Mouse (Mus musculus) embryonic facial prominence, embryonic 12.5 days (tissue): ENCODE measurements at regions not wholly inside any gene's neighbourhood (a gene's known extent, or its start where the extent isn't known, plus 50 kb on each side); places are given as distances from the start of the nearest gene placed in this dataset.

Source experiments
- ATAC-seq: fragments of 200-750 bp; cut with Nextera tagmentation; 2 replicates; pipeline ENCODE4 v1.8.0; 2017; ENCODE audit not compliant: insufficient number of reproducible peaks, insufficient read depth, low FRiP score, low TSS enrichment
- H3K27ac ChIP-seq: fragments of 300-500 bp; sonication (generic); 2 replicates; pipeline ENCODE4 v1.5.1; 2016; ENCODE audit warnings: mild to moderate bottlenecking
- H3K27me3 ChIP-seq: fragments of 300-500 bp; sonication (generic); 2 replicates; pipeline ENCODE4 v1.6.1; 2016; ENCODE audit warnings: mild to moderate bottlenecking, moderate library complexity
- H3K36me3 ChIP-seq: fragments of 300-500 bp; sonication (generic); 2 replicates; pipeline ENCODE4 v1.6.1; 2016; ENCODE audit warnings: mild to moderate bottlenecking
- H3K4me1 ChIP-seq: fragments of 300-500 bp; sonication (generic); 2 replicates; pipeline ENCODE4 v1.6.1; 2016
- H3K4me2 ChIP-seq: fragments of 300-500 bp; sonication (generic); replicated peaks from 2 replicates; pipeline ENCODE4 v1.6.1; 2016; ENCODE audit warnings: mild to moderate bottlenecking, moderate library complexity
- H3K4me3 ChIP-seq: fragments of 300-500 bp; sonication (generic); 2 replicates; pipeline ENCODE4 v1.5.1; 2016; ENCODE audit warnings: mild to moderate bottlenecking
- H3K9ac ChIP-seq: fragments of 300-500 bp; sonication (generic); 2 replicates; pipeline ENCODE4 v1.6.1; 2016; ENCODE audit warnings: mild to moderate bottlenecking, moderate library complexity
- H3K9me3 ChIP-seq: fragments of 300-500 bp; sonication (generic); 2 replicates; pipeline ENCODE4 v1.6.1; 2016; ENCODE audit warnings: mild to moderate bottlenecking, moderate library complexity
- WGBS: fragments of 180-500 bp; shearing (Covaris S2); methylation state at CpG from one replicate; pipeline ENCODE4 v1.1.7; 2016; 5-methylcytosine and 5-hydroxymethylcytosine counted together

GRCm38 (mm10) chr7:68833977-68834791, 85.1 kb upstream of the Arrdc4 start:
- WGBS = 44% methylated on average over 10 of the region's 10 CpGs
- Histone ChIP-seq H3K4me1 (peaks cover 6% of the 10 kb centered on the region), H3K9ac (no peak overlapping the region), H3K4me2 (no peak overlapping the region), H3K27ac (no peak overlapping the region), H3K27me3 (0 out of 2 replicates have a peak, but pooled peaks cover 5% of the 10 kb centered on the region), H3K4me3 (no peak overlapping the region), H3K36me3 (no peaks in the 10 kb centered on the region), H3K9me3 (no peaks in the 10 kb centered on the region)
- ATAC-seq = no peak

- Histone ChIP-seq H3K4me2 (no peak overlapping the region), H3K4me3 (no peak overlapping the region), H3K36me3 (no peaks in the 10 kb centered on the region), H3K9me3 (no peaks in the 10 kb centered on the region), H3K27me3 (0 out of 2 replicates have a peak, but pooled peaks cover 5% of the 10 kb centered on the region), H3K27ac (no peak overlapping the region), H3K9ac (no peak overlapping the region), H3K4me1 (peaks cover 6% of the 10 kb centered on the region)
- 89% methylated on average over 7 of the region's 7 CpGs for WGBS
- ATAC-seq = no peak
These were observed 84.5 kb upstream of the Arrdc4 start for GRCm38 (mm10) chr7:68833517-68833916.

- Histone ChIP-seq H3K27ac (no peak overlapping the region), H3K4me1 (no peaks in the 10 kb centered on the region; the same call in 1 of the 2 replicates), H3K9me3 (no peaks in the 10 kb centered on the region), H3K36me3 (no peaks in the 10 kb centered on the region), H3K4me3 (no peak overlapping the region), H3K4me2 (no peak overlapping the region), H3K9ac (no peak overlapping the region), H3K27me3 (0 out of 2 replicates have a peak, but pooled peaks cover 5% of the 10 kb centered on the region)
- WGBS = 17% methylated on average over 8 of the region's 8 CpGs
- no peak for ATAC-seq
These were observed 80.8 kb upstream of the Arrdc4 start for GRCm38 (mm10) chr7:68829861-68830260.

GRCm38 (mm10) chr7:68824399-68824798, 75.4 kb upstream of the Arrdc4 start:
- H3K9me3 ChIP-seq = no peaks in the 10 kb centered on the region
- H3K4me2 ChIP-seq = no peak overlapping the region
- WGBS = 78% methylated on average over 2 of the region's 2 CpGs
- H3K27me3 ChIP-seq = no peaks in the 10 kb centered on the region
- ATAC-seq = no peak
- H3K36me3 ChIP-seq = no peaks in the 10 kb centered on the region
- H3K4me1 ChIP-seq = no peaks in the 10 kb centered on the region
- H3K4me3 ChIP-seq = no peak overlapping the region
- H3K27ac ChIP-seq = no peak overlapping the region
- no peak overlapping the region for H3K9ac ChIP-seq

GRCm38 (mm10) chr7:68823646-68824045, 74.6 kb upstream of the Arrdc4 start:
- Histone ChIP-seq H3K4me3 (no peak overlapping the region), H3K4me2 (no peak overlapping the region), H3K9me3 (no peaks in the 10 kb centered on the region), H3K27ac (no peak overlapping the region), H3K27me3 (no peaks in the 10 kb centered on the region), H3K9ac (no peak overlapping the region), H3K36me3 (no peaks in the 10 kb centered on the region), H3K4me1 (no peaks in the 10 kb centered on the region)
- no peak for ATAC-seq
- 75% methylated on average over 2 of the region's 2 CpGs for WGBS

- H3K9me3 ChIP-seq = no peaks in the 10 kb centered on the region
- no peak for ATAC-seq
- H3K4me3 ChIP-seq = no peak overlapping the region
- H3K27ac ChIP-seq = no peak overlapping the region
- WGBS = 5% methylated on average over 7 of the region's 7 CpGs
- no peaks in the 10 kb centered on the region for H3K36me3 ChIP-seq
- no peaks in the 10 kb centered on the region for H3K4me1 ChIP-seq
- H3K27me3 ChIP-seq = no peaks in the 10 kb centered on the region
- H3K4me2 ChIP-seq = no peak overlapping the region
- no peak overlapping the region for H3K9ac ChIP-seq
These were observed 74.1 kb upstream of the Arrdc4 start for GRCm38 (mm10) chr7:68823189-68823588.

GRCm38 (mm10) chr7:68814823-68815666, 66.0 kb upstream of the Arrdc4 start:
- no peak overlapping the region for H3K4me2 ChIP-seq
- no peaks in the 10 kb centered on the region for H3K36me3 ChIP-seq
- H3K27me3 ChIP-seq = no peaks in the 10 kb centered on the region
- H3K9me3 ChIP-seq = no peaks in the 10 kb centered on the region
- H3K4me1 ChIP-seq = 0 out of 2 replicates have a peak, but pooled peaks cover 2% of the 10 kb centered on the region
- H3K4me3 ChIP-seq = no peak overlapping the region
- H3K9ac ChIP-seq = no peak overlapping the region
- 78% methylated on average over 15 of the region's 15 CpGs for WGBS
- no peak overlapping the region for H3K27ac ChIP-seq
- ATAC-seq = no peak

GRCm38 (mm10) chr7:68809782-68810181, 60.7 kb upstream of the Arrdc4 start:
- ATAC-seq = no peak
- WGBS = 46% methylated on average over 8 of the region's 8 CpGs
- Histone ChIP-seq H3K9ac (no peak overlapping the region), H3K4me3 (no peak overlapping the region), H3K27me3 (no peaks in the 10 kb centered on the region), H3K36me3 (no peaks in the 10 kb centered on the region), H3K4me2 (no peak overlapping the region), H3K27ac (no peak overlapping the region), H3K9me3 (no peaks in the 10 kb centered on the region), H3K4me1 (0 out of 2 replicates have a peak, but pooled peaks cover 3% of the 10 kb centered on the region)
